Comparison of ENCODE assay signal across 8 mouse cellular contexts in the genomic region with DNA sequence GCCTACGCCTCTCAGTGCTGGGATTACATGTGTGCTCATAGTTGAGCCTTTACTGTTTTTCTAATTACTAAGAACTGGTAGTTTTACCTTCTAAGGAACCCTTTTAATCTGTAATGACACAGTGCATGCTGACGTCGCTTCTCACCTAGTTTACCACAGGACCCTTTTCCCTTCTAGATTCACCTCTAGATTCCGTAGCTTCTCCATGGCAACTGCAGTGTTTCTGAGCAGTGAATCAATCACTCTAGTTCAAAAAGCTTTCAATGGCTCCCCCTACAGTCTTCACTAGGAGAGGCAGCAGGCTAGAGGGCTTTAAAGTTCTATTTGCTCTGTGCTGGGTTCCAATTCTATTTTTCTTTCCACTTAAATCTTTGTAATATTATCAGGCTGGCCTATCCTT.
DNase-seq lines count a peak whose midpoint lies in the region; ATAC-seq and TF ChIP-seq lines count a peak whose summit lies in the region.

No protein-coding gene starts in this region.

- TF ChIP-seq CTCF in heart, adult 2 months (IDR thresholded peaks at IDR 0.05): peak; percentile 90

- TF ChIP-seq EP300 in heart, adult 2 months (IDR thresholded peaks at IDR 0.05; ENCODE audit: insufficient read depth, low read depth, low read length): 0 out of 2 replicates have a peak, but pooled peaks have one; percentile 29

- intact Hi-C loops in heart, adult 2 months (cut with DNase I): loop anchor here (1.0 to 10.0 kb wide), 3 partner anchors 45 to 239 kb away; no protein-coding TSS in a partner anchor

- no peak overlapping the region for H3K4me2 ChIP-seq in intestine, embryonic 14.5 days (ENCODE audit: low read length)
- H3K4me2 ChIP-seq in intestine, embryonic 15.5 days (replicated peaks): no peak overlapping the region
- H3K4me2 ChIP-seq in midbrain, embryonic 12.5 days (replicated peaks): peak overlapping the region; percentile 7; the same call in 1 of the 2 replicates

- no peak overlapping the region for H3K27ac ChIP-seq in intestine, embryonic 14.5 days (ENCODE audit: low read depth)
- no peak overlapping the region for H3K27ac ChIP-seq in intestine, embryonic 15.5 days
- 0 out of 2 replicates have a peak overlapping the region, but pooled peaks have one; percentile 8 for H3K27ac ChIP-seq in heart, adult 2 months
- H3K27ac ChIP-seq in midbrain, embryonic 12.5 days (replicated peaks): no peak overlapping the region

- H3K9ac ChIP-seq in intestine, embryonic 14.5 days (ENCODE audit: low read length): no peak overlapping the region
- no peak overlapping the region for H3K9ac ChIP-seq in intestine, embryonic 15.5 days
- H3K9ac ChIP-seq in heart, adult 2 months (ENCODE audit: low read depth, low read length): no peak overlapping the region
- H3K9ac ChIP-seq in midbrain, embryonic 12.5 days (replicated peaks): no peak overlapping the region

- WGBS in intestine, embryonic 14.5 days: 32% methylated on average over 4 of the region's 4 CpGs
- WGBS in intestine, embryonic 15.5 days: 40% methylated on average over 4 of the region's 4 CpGs
- 29% methylated on average over 4 of the region's 4 CpGs for WGBS in heart, adult 2 months
- 25% methylated on average over 4 of the region's 4 CpGs for WGBS in midbrain, embryonic 12.5 days

- TF ChIP-seq POLR2A in heart, adult 2 months (IDR thresholded peaks at IDR 0.05; ENCODE audit: insufficient read depth, low read depth, low read length): no peak

- no peaks in the 10 kb centered on the region for H3K36me3 ChIP-seq in intestine, embryonic 14.5 days (ENCODE audit: control insufficient read depth, insufficient read depth, low read length)
- H3K36me3 ChIP-seq in intestine, embryonic 15.5 days: no peaks in the 10 kb centered on the region
- H3K36me3 ChIP-seq in heart, adult 2 months (ENCODE audit: control insufficient read depth, insufficient read depth, low read length): peaks cover 2% of the 10 kb centered on the region; the same call in 1 of the 2 replicates
- no peaks in the 10 kb centered on the region for H3K36me3 ChIP-seq in midbrain, embryonic 12.5 days

- no peaks in the 10 kb centered on the region for H3K9me3 ChIP-seq in intestine, embryonic 14.5 days (ENCODE audit: control insufficient read depth, low read length)
- H3K9me3 ChIP-seq in intestine, embryonic 15.5 days: no peaks in the 10 kb centered on the region
- H3K9me3 ChIP-seq in midbrain, embryonic 12.5 days: no peaks in the 10 kb centered on the region

- peak; percentile 57 for DNase-seq in intestine, embryonic 14.5 days (ENCODE audit: low spot score)
- peak; percentile 59 to 68 for DNase-seq in CD8-positive naive resting alpha-beta T cell, adult 2 months (ENCODE audit: low read depth in 2 of 2, low spot score in 2 of 2)
- peak; percentile 14 for DNase-seq in cerebellum, adult 11-12 months
- DNase-seq in heart, adult 2 months: peak in 1 of 2 experiments; percentile 13
- peak; percentile 42 for DNase-seq in kidney, postnatal 14 days

- H3K4me3 ChIP-seq in intestine, embryonic 14.5 days (ENCODE audit: low read depth, low read length): no peak overlapping the region
- H3K4me3 ChIP-seq in intestine, embryonic 15.5 days (replicated peaks): no peak overlapping the region
- H3K4me3 ChIP-seq in heart, adult 2 months: no peak overlapping the region
- H3K4me3 ChIP-seq in midbrain, embryonic 12.5 days: no peak overlapping the region

- H3K4me1 ChIP-seq in intestine, embryonic 14.5 days (replicated peaks; ENCODE audit: control insufficient read depth, insufficient read depth, low read length): peaks cover 27% of the 10 kb centered on the region
- H3K4me1 ChIP-seq in intestine, embryonic 15.5 days (replicated peaks): peaks cover 7% of the 10 kb centered on the region
- peaks cover 2% of the 10 kb centered on the region for H3K4me1 ChIP-seq in heart, adult 2 months (ENCODE audit: control insufficient read depth, insufficient read depth, low read length)
- H3K4me1 ChIP-seq in midbrain, embryonic 12.5 days: peaks cover 29% of the 10 kb centered on the region

- no peak for ATAC-seq in intestine, embryonic 14.5 days (replicated peaks; ENCODE audit: low FRiP score, low TSS enrichment, low read depth)
- ATAC-seq in intestine, embryonic 15.5 days: no peak
- no peak for ATAC-seq in midbrain, embryonic 12.5 days (ENCODE audit: low FRiP score, low read depth)
- ATAC-seq in erythroblast, adult 5-6 weeks (replicated peaks; ENCODE audit: low FRiP score, poor library complexity, severe bottlenecking): no peak

- H3K79me2 ChIP-seq in heart, adult 2 months (replicated peaks; ENCODE audit: control insufficient read depth, insufficient read depth, low read length): peaks cover 4% of the 10 kb centered on the region; the same call in 1 of the 2 replicates

- no peaks in the 10 kb centered on the region for H3K27me3 ChIP-seq in intestine, embryonic 14.5 days (replicated peaks; ENCODE audit: control insufficient read depth, insufficient read depth, low read length)
- H3K27me3 ChIP-seq in intestine, embryonic 15.5 days (replicated peaks): no peaks in the 10 kb centered on the region
- H3K27me3 ChIP-seq in heart, adult 2 months (ENCODE audit: control insufficient read depth, insufficient read depth, low read length): no peaks in the 10 kb centered on the region
- no peaks in the 10 kb centered on the region for H3K27me3 ChIP-seq in midbrain, embryonic 12.5 days
